Mouse (Mus musculus) intestine, embryonic 14.5 days (tissue): ENCODE data around the gene Znrf2. TPM values are rescaled to one million over a fixed set of nuclear protein-coding genes. Genes with fewer than 3 reads are reported as not detected.
A peak's percentile ranks its signal among the peaks of the same experiment; 100 is the strongest.
"Not testable (repeated sequence)": the region's sequence is repeated elsewhere in the genome, so short reads cannot be mapped to it uniquely, and the experiment has no call there.

Experiments
- ATAC-seq: fragments of 200-750 bp; cut with Nextera tagmentation; replicated peaks from 2 replicates; pipeline ENCODE4 v1.8.0; 2017; ENCODE audit warnings: low read depth, moderate number of reproducible peaks, moderate TSS enrichment, moderate library complexity; ENCODE audit not compliant: low FRiP score, low TSS enrichment
- DNase-seq: peaks from one replicate; pipeline ENCODE4 v3.0.0-alpha.2; 2018; ENCODE audit warnings: low spot score
- H3K27ac ChIP-seq: fragments of 300-500 bp; sonication (generic); 2 replicates; pipeline ENCODE4 v1.5.1; 2014; ENCODE audit warnings: low read depth, mild to moderate bottlenecking, control low read depth
- H3K27me3 ChIP-seq: fragments of 300-500 bp; sonication (generic); replicated peaks from 2 replicates; pipeline ENCODE4 v1.6.1; 2014; ENCODE audit warnings: low read length, control low read depth; ENCODE audit not compliant: control insufficient read depth, insufficient read depth
- H3K36me3 ChIP-seq: fragments of 300-500 bp; sonication (generic); 2 replicates; pipeline ENCODE4 v1.6.1; 2014; ENCODE audit warnings: low read length, control low read depth; ENCODE audit not compliant: control insufficient read depth, insufficient read depth
- H3K4me1 ChIP-seq: fragments of 300-500 bp; sonication (generic); replicated peaks from 2 replicates; pipeline ENCODE4 v1.6.1; 2014; ENCODE audit warnings: low read length, control low read depth, mixed read lengths; ENCODE audit not compliant: control insufficient read depth, insufficient read depth
- H3K4me2 ChIP-seq: fragments of 300-500 bp; sonication (generic); 2 replicates; pipeline ENCODE4 v1.6.1; 2014; ENCODE audit warnings: low read length
- H3K4me3 ChIP-seq: fragments of 300-500 bp; sonication (generic); 2 replicates; pipeline ENCODE4 v1.5.1; 2014; ENCODE audit warnings: low read depth, low read length, control low read depth, mixed read lengths
- H3K9ac ChIP-seq: fragments of 300-500 bp; sonication (generic); 2 replicates; pipeline ENCODE4 v1.6.1; 2014; ENCODE audit warnings: mild to moderate bottlenecking, low read length
- H3K9me3 ChIP-seq: fragments of 300-500 bp; sonication (generic); 2 replicates; pipeline ENCODE4 v1.6.1; 2016; ENCODE audit warnings: low read length, control low read depth; ENCODE audit not compliant: control insufficient read depth
- whole genome bisulfite sequencing: fragments of 180-500 bp; shearing (Covaris S2); extraction: QIAGEN DNeasy Blood & Tissue Kit; methylation state at CpG from one replicate; pipeline ENCODE4 v1.1.7; 2014; 5-methylcytosine and 5-hydroxymethylcytosine counted together
- polyA plus RNA-seq: library from polyadenylated mRNA; unstranded; fragments of >200 nt; fragmentation: Nextera tagmentation; extraction: Ambion mirVana; gene quantifications from 2 replicates; pipeline ENCODE4 v1.2.1, GENCODE M21; 2014

The Znrf2 gene
- polyA plus RNA-seq, 1 experiment from 2014 or later = 6.3 TPM

DNA sequence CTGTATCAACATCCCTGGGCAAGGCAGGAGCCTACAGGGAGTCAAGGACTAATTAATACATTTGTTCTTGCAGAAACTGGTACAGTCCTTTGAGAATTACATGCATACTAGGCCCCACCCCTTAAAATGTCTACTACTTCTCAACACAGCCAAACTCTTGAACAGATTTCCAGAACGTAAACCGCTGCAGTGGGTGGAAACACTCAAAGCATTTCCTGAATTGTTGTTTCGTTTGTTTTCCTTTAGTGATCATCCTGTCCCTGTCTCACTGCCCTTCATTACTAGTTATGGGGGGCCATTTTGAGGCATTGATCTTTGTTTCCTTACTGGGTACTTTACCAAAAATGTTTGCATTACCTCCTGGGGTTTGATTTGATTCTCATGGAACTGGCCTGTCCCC is 31.8 kb downstream of the Znrf2 start:
- no peak overlapping the region for H3K4me3 ChIP-seq
- WGBS = 86% methylated on average over 3 of the region's 3 CpGs
- H3K27ac ChIP-seq = no peak overlapping the region
- peaks cover 14% of the 10 kb centered on the region for H3K4me1 ChIP-seq
- H3K27me3 ChIP-seq = no peaks in the 10 kb centered on the region
- DNase-seq = no peak
- H3K4me2 ChIP-seq = no peak overlapping the region
- no peak for ATAC-seq
- H3K9me3 ChIP-seq = no peaks in the 10 kb centered on the region
- H3K9ac ChIP-seq = no peak overlapping the region
- H3K36me3 ChIP-seq = no peaks in the 10 kb centered on the region

DNA sequence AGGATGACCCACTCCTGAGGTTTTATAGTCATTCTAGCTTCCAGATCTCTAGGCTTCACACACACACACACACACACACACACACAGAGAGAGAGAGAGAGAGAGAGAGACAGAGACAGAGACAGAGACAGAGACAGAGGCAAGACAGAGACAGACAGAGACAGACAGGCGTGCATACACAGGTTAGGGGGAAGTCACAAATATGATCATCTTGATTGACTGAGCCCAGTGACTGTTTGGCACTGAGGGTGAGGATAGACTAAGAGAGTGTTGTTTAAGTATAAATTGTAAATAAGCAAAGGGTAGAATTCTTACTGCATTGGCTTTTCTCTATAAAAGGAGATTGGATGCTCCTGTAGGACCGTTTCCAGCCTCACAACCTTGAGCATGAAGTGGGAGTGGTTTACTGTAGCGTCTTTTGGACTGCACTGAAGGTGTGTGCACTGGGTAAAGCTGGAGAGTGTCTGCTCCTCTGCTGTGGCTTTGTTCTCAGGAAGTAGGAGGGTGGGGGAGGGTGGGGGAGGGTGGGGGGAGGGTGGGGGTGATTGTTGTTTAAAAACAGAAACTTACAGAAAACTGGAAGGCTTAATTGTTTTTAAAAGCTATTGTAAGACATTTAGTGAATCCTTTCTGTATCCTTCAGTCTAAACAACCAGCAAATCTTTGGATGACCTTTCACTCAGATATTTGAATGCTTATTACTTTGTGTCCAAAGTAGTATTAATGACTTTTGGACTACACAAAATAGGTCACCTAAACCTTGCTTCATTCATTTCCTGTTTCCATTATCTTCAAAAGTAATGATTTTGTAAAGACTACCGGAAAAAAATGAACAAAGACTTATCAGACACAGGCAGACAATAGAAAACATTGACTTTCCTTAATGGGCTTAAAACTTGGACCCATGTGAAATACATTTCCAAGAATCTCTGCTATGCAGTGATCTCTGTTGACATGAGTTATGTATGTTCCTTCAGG is 32.8 kb downstream of the Znrf2 start:
- Histone ChIP-seq H3K4me3 (no peak overlapping the region), H3K27ac (no peak overlapping the region), H3K36me3 (no peaks in the 10 kb centered on the region), H3K9ac (no peak overlapping the region), H3K4me2 (no peak overlapping the region), H3K4me1 (peaks cover 14% of the 10 kb centered on the region), H3K9me3 (no peaks in the 10 kb centered on the region), H3K27me3 (no peaks in the 10 kb centered on the region)
- DNase-seq = no peak
- WGBS = 29% methylated on average over 4 of the region's 4 CpGs
- 0 out of 2 replicates have a peak, but pooled peaks have one; percentile 59 for ATAC-seq

DNA sequence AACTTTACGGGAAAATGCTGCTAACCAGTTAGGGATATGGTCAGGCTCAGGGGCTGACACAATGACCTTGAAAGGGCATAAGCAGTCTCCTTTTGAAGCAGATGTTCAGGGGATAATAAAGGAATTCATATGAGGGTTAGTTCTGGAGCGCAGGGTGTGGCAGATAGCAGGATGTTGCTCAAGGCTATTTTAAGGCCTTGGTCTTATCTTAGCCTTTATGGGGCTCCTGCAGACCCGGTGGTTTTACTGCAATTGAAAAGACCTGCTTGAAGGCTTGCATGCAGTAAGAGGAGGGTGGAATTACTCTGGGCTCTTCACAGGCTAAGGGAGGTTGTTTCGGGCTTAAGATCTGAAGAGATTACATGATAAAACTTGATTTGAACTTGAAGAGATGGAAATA is 35.1 kb downstream of the Znrf2 start:
- Histone ChIP-seq H3K4me3 (no peak overlapping the region), H3K27me3 (no peaks in the 10 kb centered on the region), H3K27ac (no peak overlapping the region), H3K4me1 (peaks cover 14% of the 10 kb centered on the region), H3K4me2 (no peak overlapping the region), H3K9ac (no peak overlapping the region), H3K9me3 (no peaks in the 10 kb centered on the region), H3K36me3 (no peaks in the 10 kb centered on the region)
- ATAC-seq (peak; percentile 70), DNase-seq (no peak)
- WGBS = 48% methylated on average over 4 of the region's 4 CpGs

DNA sequence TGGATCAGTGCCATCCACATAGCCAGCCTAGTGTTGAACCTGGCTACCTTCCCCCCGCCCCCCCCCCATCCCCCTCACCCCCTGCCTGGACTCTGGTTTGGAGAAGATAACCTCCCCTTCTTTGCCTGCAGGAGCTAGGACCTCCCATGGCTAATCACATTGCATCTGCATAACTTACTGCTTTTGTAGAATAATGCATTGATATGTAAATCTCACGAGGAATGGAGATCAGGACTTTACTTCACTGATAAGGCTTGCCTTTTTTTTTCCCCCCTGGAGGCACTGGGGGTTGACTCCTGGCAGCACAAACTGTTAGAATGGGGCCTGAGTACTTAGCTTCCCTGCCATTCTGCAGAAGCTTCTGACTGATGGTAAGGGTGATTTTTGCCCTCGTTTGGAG is 36.0 kb downstream of the Znrf2 start:
- Histone ChIP-seq H3K36me3 (no peaks in the 10 kb centered on the region), H3K9me3 (no peaks in the 10 kb centered on the region), H3K9ac (no peak overlapping the region), H3K27ac (no peak overlapping the region), H3K4me1 (peaks cover 14% of the 10 kb centered on the region), H3K27me3 (no peaks in the 10 kb centered on the region), H3K4me3 (no peak overlapping the region), H3K4me2 (no peak overlapping the region)
- no peak for ATAC-seq
- DNase-seq = no peak
- WGBS = 34% methylated on average over 3 of the region's 3 CpGs

DNA sequence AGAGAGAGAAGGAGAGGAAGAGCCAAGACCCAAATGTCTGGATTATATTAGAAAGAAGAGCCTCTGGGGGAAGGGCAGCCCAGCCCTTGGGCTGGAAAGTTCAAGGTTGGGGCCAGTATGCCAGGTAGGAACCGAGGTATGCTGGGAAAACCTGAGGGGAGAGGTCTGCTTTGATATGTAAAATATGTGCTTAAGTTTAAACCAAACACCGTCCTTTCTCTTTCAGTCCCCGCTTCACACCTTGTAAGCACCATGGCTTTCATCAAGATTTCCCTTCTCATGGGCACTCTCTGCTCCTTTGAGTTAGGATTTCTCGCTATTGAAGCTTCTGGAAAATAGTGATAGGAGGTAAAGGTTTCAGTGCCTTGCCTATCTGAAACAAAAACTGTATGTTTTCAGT is 38.1 kb downstream of the Znrf2 start:
- Histone ChIP-seq H3K27ac (no peak overlapping the region), H3K36me3 (no peaks in the 10 kb centered on the region), H3K4me3 (no peak overlapping the region), H3K4me1 (peaks cover 9% of the 10 kb centered on the region; the same call in 1 of the 2 replicates), H3K9me3 (no peaks in the 10 kb centered on the region), H3K4me2 (no peak overlapping the region), H3K27me3 (no peaks in the 10 kb centered on the region), H3K9ac (no peak overlapping the region)
- DNase-seq (no peak), ATAC-seq (no peak)
- WGBS = 49% methylated on average over 4 of the region's 4 CpGs

DNA sequence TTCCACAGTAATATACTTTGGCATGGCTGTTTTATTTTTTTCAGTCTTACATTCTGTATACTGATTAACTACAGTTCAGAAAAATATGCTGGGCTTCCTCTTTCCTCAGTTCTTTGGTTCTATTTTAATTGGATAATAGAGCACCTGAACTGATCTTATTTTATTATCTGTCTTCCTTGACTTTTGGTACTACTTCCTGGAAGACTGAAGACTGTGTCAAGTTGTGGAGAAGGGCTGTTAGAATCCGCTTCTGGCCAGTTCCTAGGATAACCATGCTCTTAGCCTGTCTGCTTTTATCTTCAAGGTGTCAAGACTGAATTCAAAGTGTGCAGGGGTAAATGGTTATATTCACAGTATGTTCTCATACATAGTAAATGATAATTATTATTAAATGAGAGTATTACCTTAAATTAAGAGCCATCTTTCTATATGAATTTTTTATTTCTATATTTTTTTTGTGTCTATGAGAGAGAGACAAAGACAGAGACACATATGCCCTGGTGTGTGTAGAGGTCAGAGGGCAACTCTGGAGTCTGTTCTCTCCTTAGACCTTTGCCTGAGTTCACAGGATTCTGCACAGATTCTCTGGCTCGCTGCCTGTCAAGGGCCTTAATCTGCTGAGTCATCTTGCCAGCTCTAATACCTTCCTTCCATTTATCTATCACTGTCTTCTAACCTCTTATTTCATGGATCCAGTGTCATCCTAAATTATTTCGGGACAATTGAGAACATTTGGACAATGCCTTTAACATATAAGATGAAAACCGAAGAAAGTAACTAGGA is 39.3 kb downstream of the Znrf2 start:
- Histone ChIP-seq H3K4me3 (no peak overlapping the region), H3K27ac (no peak overlapping the region), H3K36me3 (no peaks in the 10 kb centered on the region), H3K9ac (no peak overlapping the region), H3K27me3 (no peaks in the 10 kb centered on the region), H3K9me3 (no peaks in the 10 kb centered on the region), H3K4me1 (peaks cover 4% of the 10 kb centered on the region; the same call in 1 of the 2 replicates), H3K4me2 (no peak overlapping the region)
- ATAC-seq (no peak), DNase-seq (no peak)
- 54% methylated on average over 4 of the region's 4 CpGs for WGBS

DNA sequence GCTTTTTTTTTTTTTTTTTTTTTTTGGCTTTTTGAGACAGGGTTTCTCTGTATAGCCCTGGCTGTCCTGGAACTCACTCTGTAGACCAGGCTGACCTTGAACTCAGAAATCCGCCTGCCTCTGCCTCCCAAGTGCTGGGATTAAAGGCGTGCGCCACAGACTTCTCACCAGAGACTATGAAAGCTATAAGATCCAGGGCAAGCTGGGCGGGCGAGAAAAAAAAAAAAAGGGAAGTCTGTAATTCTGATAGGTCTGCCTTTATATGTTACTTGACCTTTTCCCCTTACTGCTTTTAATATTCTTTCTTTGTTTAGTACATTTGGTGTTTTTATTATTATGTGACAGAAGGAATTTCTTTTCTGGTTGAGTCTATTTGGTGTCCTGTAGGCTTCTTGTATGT is 42.4 kb downstream of the Znrf2 start:
- WGBS = 92% methylated on average over 5 of the region's 5 CpGs
- ATAC-seq, DNase-seq, H3K4me2 ChIP-seq, H3K9ac ChIP-seq, H3K36me3 ChIP-seq, H3K9me3 ChIP-seq, H3K4me1 ChIP-seq, H3K4me3 ChIP-seq, H3K27me3 ChIP-seq, H3K27ac ChIP-seq: not testable (repeated sequence)

DNA sequence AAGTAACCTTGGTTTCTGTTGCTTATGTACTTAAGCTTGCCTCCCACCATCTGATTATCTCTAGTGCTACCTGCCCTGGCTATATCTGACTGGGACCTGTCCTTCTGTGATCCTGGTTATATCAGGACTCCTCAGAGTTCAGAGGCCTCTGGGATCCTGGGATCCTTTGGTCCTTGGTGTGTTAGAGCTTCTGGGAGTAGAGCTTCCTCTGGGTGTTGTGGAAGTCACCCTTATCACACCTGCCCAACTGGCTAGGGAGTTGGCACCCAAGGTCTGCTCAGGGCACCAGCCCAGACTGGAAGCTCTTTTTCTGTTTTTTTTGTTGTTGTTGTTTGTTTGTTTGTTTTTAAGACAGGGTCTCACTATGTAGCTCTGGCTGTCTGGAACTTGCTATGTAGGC is 43.5 kb downstream of the Znrf2 start:
- ATAC-seq (no peak), DNase-seq (no peak)
- no peaks in the 10 kb centered on the region for H3K9me3 ChIP-seq
- no peak overlapping the region for H3K4me2 ChIP-seq
- H3K4me1 ChIP-seq = no peaks in the 10 kb centered on the region
- H3K9ac ChIP-seq = no peak overlapping the region
- no peak overlapping the region for H3K4me3 ChIP-seq
- H3K27me3 ChIP-seq = no peaks in the 10 kb centered on the region
- H3K36me3 ChIP-seq = 0 out of 2 replicates have a peak, but pooled peaks cover 5% of the 10 kb centered on the region
- no peak overlapping the region for H3K27ac ChIP-seq
